In genomic region chr2:31974141-31974808, GRCm38 (mm10) we compare ENCODE assay signal across 8 mouse cellular contexts. TPM values are rescaled to one million over a fixed set of nuclear protein-coding genes. Genes with fewer than 3 reads are reported as not detected.
DNase-seq lines count a peak whose midpoint lies in the region; ATAC-seq and TF ChIP-seq lines count a peak whose summit lies in the region.

TSS of gene Nup214 (plus strand) at chr2:31974436.

- peak; percentile 99 for DNase-seq in MEL (ENCODE audit: low read depth, low spot score)
- DNase-seq in cerebellum, adult 2 months, result peak; percentile 99
- DNase-seq in forebrain, postnatal 0 days, result peak; percentile 100
- peak; percentile 99 for DNase-seq in heart, postnatal 4 days
- peak; percentile 97 to 99 for DNase-seq in layer of hippocampus, adult 8-10 months (ENCODE audit: low spot score in 2 of 2)
- DNase-seq in ovary, adult 18-20 months (ENCODE audit: low spot score), result peak; percentile 98
- DNase-seq in thymus, postnatal 0 days (ENCODE audit: low spot score), result peak; percentile 99

- peak within 1 kb of the TSS; percentile 73 for H3K27ac ChIP-seq in MEL (ENCODE audit: control insufficient read depth, low read depth, low read length)
- H3K27ac ChIP-seq in cerebellum, adult 2 months (ENCODE audit: insufficient read depth, low read length), result no peak within 1 kb of the TSS; the same call in 1 of the 2 replicates
- peak within 1 kb of the TSS; percentile 77 for H3K27ac ChIP-seq in forebrain, postnatal 0 days (ENCODE audit: low read depth, low read length)
- peak within 1 kb of the TSS; percentile 70 for H3K27ac ChIP-seq in lung, embryonic 15.5 days

- peaks cover 0 to 2% of the 10 kb centered on the region in 2 experiments; a peak in 2 of 4 replicates for H3K27me3 ChIP-seq in MEL (ENCODE audit: control insufficient read depth in 1 of 2, insufficient read depth in 2 of 2, low read length in 2 of 2)
- H3K27me3 ChIP-seq in cerebellum, adult 2 months (ENCODE audit: control insufficient read depth, insufficient read depth, low read length), result no peaks in the 10 kb centered on the region
- no peaks in the 10 kb centered on the region for H3K27me3 ChIP-seq in forebrain, postnatal 0 days (ENCODE audit: insufficient read depth, low read length)
- no peaks in the 10 kb centered on the region for H3K27me3 ChIP-seq in lung, embryonic 15.5 days

- H3K36me3 ChIP-seq in MEL (ENCODE audit: control insufficient read depth in 1 of 2, insufficient read depth in 2 of 2, low read length in 2 of 2), result peaks cover 10% of the 10 kb centered on the region in 2 experiments
- peaks cover 46% of the 10 kb centered on the region for H3K36me3 ChIP-seq in forebrain, postnatal 0 days (ENCODE audit: insufficient read depth)
- H3K36me3 ChIP-seq in lung, embryonic 15.5 days, result peaks cover 28% of the 10 kb centered on the region

- peak; percentile 58 to 99 for TF ChIP-seq POLR2A in MEL (IDR thresholded peaks at IDR 0.05; ENCODE audit: control insufficient read depth in 1 of 2, insufficient read depth in 1 of 2, low read depth in 1 of 2, low read length in 2 of 2, poor library complexity in 1 of 2)
- TF ChIP-seq POLR2A in cerebellum, adult 2 months (IDR thresholded peaks at IDR 0.05; ENCODE audit: borderline replicate concordance, insufficient read depth, low read length), result peak; percentile 69; the same call in 1 of the 2 replicates

- no peaks in the 10 kb centered on the region for H3K9me3 ChIP-seq in MEL (replicated peaks; ENCODE audit: insufficient read depth, low read length)
- no peaks in the 10 kb centered on the region for H3K9me3 ChIP-seq in forebrain, postnatal 0 days (ENCODE audit: low read length)
- no peaks in the 10 kb centered on the region for H3K9me3 ChIP-seq in lung, embryonic 15.5 days

- H3K4me2 ChIP-seq in forebrain, postnatal 0 days (ENCODE audit: low read depth), result peak within 1 kb of the TSS; percentile 82
- H3K4me2 ChIP-seq in lung, embryonic 15.5 days, result peak within 1 kb of the TSS; percentile 84

- peak in 1 of 2 experiments; percentile 15; a peak in 1 of 4 replicates for TF ChIP-seq EP300 in MEL (IDR thresholded peaks at IDR 0.05; ENCODE audit: low read depth in 1 of 2, low read length in 2 of 2)

- H3K79me2 ChIP-seq in MEL (ENCODE audit: control insufficient read depth, insufficient read depth, low read length, poor library complexity), result peaks cover 20% of the 10 kb centered on the region

- H3K4me1 ChIP-seq in MEL (ENCODE audit: control insufficient read depth in 1 of 2, insufficient read depth in 2 of 2, low read length in 2 of 2), result peaks cover 0 to 8% of the 10 kb centered on the region in 2 experiments; a peak in 2 of 4 replicates
- H3K4me1 ChIP-seq in cerebellum, adult 2 months (ENCODE audit: control insufficient read depth, insufficient read depth, low read length), result no peaks in the 10 kb centered on the region
- peaks cover 10% of the 10 kb centered on the region; the same call in 1 of the 2 replicates for H3K4me1 ChIP-seq in forebrain, postnatal 0 days (ENCODE audit: insufficient read depth)
- peaks cover 15% of the 10 kb centered on the region for H3K4me1 ChIP-seq in lung, embryonic 15.5 days

- TF ChIP-seq CTCF in MEL (IDR thresholded peaks at IDR 0.05 in 2 of 3, conservative IDR thresholded peaks at IDR 0.05 in 1 of 3; ENCODE audit: control insufficient read depth in 1 of 3, insufficient read depth in 1 of 3, low read depth in 2 of 3, low read length in 3 of 3, poor library complexity in 1 of 3, severe bottlenecking in 1 of 3), result no peak
- TF ChIP-seq CTCF in cerebellum, adult 2 months (IDR thresholded peaks at IDR 0.05; ENCODE audit: borderline replicate concordance, insufficient read depth, low read depth, low read length), result no peak
- TF ChIP-seq CTCF in forebrain, postnatal 0 days (IDR thresholded peaks at IDR 0.05; ENCODE audit: low read depth), result peak; percentile 9; the same call in 1 of the 2 replicates

- H3K9ac ChIP-seq in MEL (ENCODE audit: control insufficient read depth, low read depth, low read length, poor library complexity, severe bottlenecking), result peak within 1 kb of the TSS; percentile 95
- peak within 1 kb of the TSS; percentile 94 for H3K9ac ChIP-seq in forebrain, postnatal 0 days
- peak within 1 kb of the TSS; percentile 97 for H3K9ac ChIP-seq in lung, embryonic 15.5 days

- no peak for TF ChIP-seq RAD21 in MEL (IDR thresholded peaks at IDR 0.05; ENCODE audit: low read depth, low read length)

- peak; percentile 99 for ATAC-seq in forebrain, postnatal 0 days
- ATAC-seq in lung, embryonic 15.5 days (ENCODE audit: borderline replicate concordance, extremely low read depth, low FRiP score, low TSS enrichment), result peak; percentile 100

- under 1% methylated on average over 60 of the region's 60 CpGs for WGBS in cerebellum, adult 2 months
- WGBS in forebrain, postnatal 0 days, result under 1% methylated on average over 60 of the region's 60 CpGs
- under 1% methylated on average over 56 of the region's 60 CpGs for WGBS in lung, embryonic 15.5 days

- peak within 1 kb of the TSS; percentile 92 to 96 for H3K4me3 ChIP-seq in MEL (ENCODE audit: control insufficient read depth in 1 of 2, insufficient read depth in 1 of 2, low read depth in 2 of 2, low read length in 2 of 2)
- peak within 1 kb of the TSS; percentile 77 for H3K4me3 ChIP-seq in cerebellum, adult 2 months (replicated peaks; ENCODE audit: insufficient read depth, low read depth, low read length)
- peak within 1 kb of the TSS; percentile 95 for H3K4me3 ChIP-seq in forebrain, postnatal 0 days (ENCODE audit: low read depth, low read length)
- peak within 1 kb of the TSS; percentile 95 for H3K4me3 ChIP-seq in lung, embryonic 15.5 days

TF ChIP-seq in MEL, 35 proteins besides CTCF, POLR2A, EP300 and RAD21 (continues in another document):
- peak; percentile 91 for TF ChIP-seq ELF1 (IDR thresholded peaks at IDR 0.05; ENCODE audit: low read depth, low read length)
- TF ChIP-seq HCFC1 (IDR thresholded peaks at IDR 0.05; ENCODE audit: low read depth, low read length), result peak; percentile 98
- peak; percentile 67 for TF ChIP-seq USF1 (IDR thresholded peaks at IDR 0.05; ENCODE audit: low read depth, low read length)
- peak; percentile 81 for TF ChIP-seq MYC (IDR thresholded peaks at IDR 0.05; ENCODE audit: low read depth, low read length)
- TF ChIP-seq NRF1 (IDR thresholded peaks at IDR 0.05; ENCODE audit: insufficient read depth, low read depth, low read length, poor library complexity, severe bottlenecking), result peak; percentile 84
- peak; percentile 96 for TF ChIP-seq POLR2AphosphoS2 (IDR thresholded peaks at IDR 0.05; ENCODE audit: low read length)
- TF ChIP-seq GATA1 (IDR thresholded peaks at IDR 0.05; ENCODE audit: low read depth, low read length), result no peak
- no peak for TF ChIP-seq SMC3 (IDR thresholded peaks at IDR 0.05; ENCODE audit: low read depth, low read length)
- TF ChIP-seq NELFE (IDR thresholded peaks at IDR 0.05; ENCODE audit: low read depth, low read length), result peak; percentile 96
- TF ChIP-seq ZMIZ1 (IDR thresholded peaks at IDR 0.05; ENCODE audit: low read depth, low read length), result peak; percentile 95
- TF ChIP-seq ZNF384 (IDR thresholded peaks at IDR 0.05; ENCODE audit: low read depth, low read length), result no peak
- no peak for TF ChIP-seq CHD1 (IDR thresholded peaks at IDR 0.05; ENCODE audit: low read depth, low read length)
- TF ChIP-seq ETS1 (IDR thresholded peaks at IDR 0.05; ENCODE audit: low read depth, low read length), result peak; percentile 47; the same call in 1 of the 2 replicates
- no peak for TF ChIP-seq MYB (IDR thresholded peaks at IDR 0.05; ENCODE audit: low read depth, low read length)
- TF ChIP-seq MAX (IDR thresholded peaks at IDR 0.05; ENCODE audit: low read length), result peak; percentile 95
- TF ChIP-seq TCF12 (IDR thresholded peaks at IDR 0.05; ENCODE audit: low read depth, low read length), result peak; percentile 67
- no peak for TF ChIP-seq GABPA (IDR thresholded peaks at IDR 0.05; ENCODE audit: low read depth, low read length)
- TF ChIP-seq TAL1 (IDR thresholded peaks at IDR 0.05; ENCODE audit: low read length), result no peak
- no peak for TF ChIP-seq ZC3H11A (IDR thresholded peaks at IDR 0.05; ENCODE audit: low read depth, low read length)
- no peak for TF ChIP-seq MEF2A (IDR thresholded peaks at IDR 0.05; ENCODE audit: extremely low read depth, insufficient replicate concordance, low read depth, low read length, poor library complexity, severe bottlenecking)
- TF ChIP-seq MAZ (IDR thresholded peaks at IDR 0.05; ENCODE audit: low read depth, low read length), result 0 out of 2 replicates have a peak, but pooled peaks have one; percentile 41
- peak; percentile 90 for TF ChIP-seq TBP (IDR thresholded peaks at IDR 0.05; ENCODE audit: low read depth, low read length)
- TF ChIP-seq UBTF (IDR thresholded peaks at IDR 0.05; ENCODE audit: borderline replicate concordance, insufficient read depth, low read depth, low read length), result no peak
- peak; percentile 99 for TF ChIP-seq SIN3A (IDR thresholded peaks at IDR 0.05; ENCODE audit: low read length)
- no peak for TF ChIP-seq CHD2 (IDR thresholded peaks at IDR 0.05; ENCODE audit: low read length)
- TF ChIP-seq KAT2A (conservative IDR thresholded peaks at IDR 0.05; ENCODE audit: low read depth, low read length), result peak; percentile 90
- no peak for TF ChIP-seq RCOR1 (IDR thresholded peaks at IDR 0.05; ENCODE audit: low read depth, low read length)
- no peak for TF ChIP-seq POLR2AphosphoS5 (IDR thresholded peaks at IDR 0.05; ENCODE audit: borderline replicate concordance, low read depth, low read length)
- TF ChIP-seq ZKSCAN1 (IDR thresholded peaks at IDR 0.05; ENCODE audit: low read depth, low read length), result no peak
- no peak for TF ChIP-seq E2F4 (IDR thresholded peaks at IDR 0.05; ENCODE audit: borderline replicate concordance, low read depth, low read length)
- TF ChIP-seq MXI1 (IDR thresholded peaks at IDR 0.05; ENCODE audit: low read depth, low read length), result peak; percentile 94

RNA-seq across cellular contexts. Expression of gene Nup214, which starts in this region (rescaled TPM):
- total RNA-seq in MEL (2012; rRNA removed), result 60.9 and 71.4 TPM in 2 replicates
- polyA plus RNA-seq in MEL (2012; ENCODE audit: insufficient read depth in 1 of 2, insufficient read length in 2 of 2, low read depth in 1 of 2, low replicate concordance in 2 of 2, missing spikeins in 1 of 2), result 100 to 1,000 TPM in 1 of 2 experiments, 10 to 100 TPM in 1; 78.6 to 163 TPM
- 43.7 and 47.0 TPM in 2 replicates for polyA plus RNA-seq in cerebellum, adult 2 months (2012; rRNA removed)
- total RNA-seq in forebrain, postnatal 0 days (2014; rRNA removed), result 19.1 and 23.8 TPM in 2 replicates
- 39.7 and 56.0 TPM in 2 replicates for polyA plus RNA-seq in forebrain, postnatal 0 days (2015; fragmentation: Nextera tagmentation; extraction: Ambion mirVana)
- 10 to 100 TPM; 50.4 to 51.1 TPM for total RNA-seq in heart, postnatal 4 days (2021)
- 10 to 100 TPM; 62.3 to 69.6 (median 68.0) TPM for total RNA-seq in layer of hippocampus, adult 8-10 months (2022)
- polyA plus RNA-seq in lung, embryonic 15.5 days (2015; fragmentation: Nextera tagmentation; extraction: Ambion mirVana), result 82.9 and 86.7 TPM in 2 replicates
- polyA plus RNA-seq in thymus, postnatal 0 days (2015; fragmentation: Nextera tagmentation; extraction: Ambion mirVana), result 115 and 138 TPM in 2 replicates
